Mouse (Mus musculus) ES-E14 (cell line): Measurements from ENCODE around the gene Asb5.

Experiments used
- HCFC1 ChIP-seq: IDR thresholded peaks from 2 replicates; pipeline ENCODE4 v1.6.1; 2012; ENCODE audit warnings: low read length, inconsistent platforms, borderline replicate concordance; ENCODE audit not compliant: insufficient read depth
- MAFK ChIP-seq: IDR thresholded peaks from 2 replicates; pipeline ENCODE4 v1.6.1; 2014; ENCODE audit warnings: mild to moderate bottlenecking, low read depth, low read length, inconsistent platforms; ENCODE audit not compliant: insufficient read depth
- ZC3H11A ChIP-seq: IDR thresholded peaks from 2 replicates; pipeline ENCODE4 v1.6.1; 2012; ENCODE audit warnings: low read depth, mild to moderate bottlenecking, inconsistent platforms, low read length, borderline replicate concordance
- ZNF384 ChIP-seq: IDR thresholded peaks from 2 replicates; pipeline ENCODE4 v1.6.1; 2012; ENCODE audit warnings: low read depth, low read length, inconsistent platforms

- no peak for TF ChIP-seq ZC3H11A
- no peak for TF ChIP-seq HCFC1
- TF ChIP-seq MAFK = no peak
- TF ChIP-seq ZNF384 = no peak
Measured at GRCm38 (mm10) chr8:54486555-54487273, 42.7 kb upstream of the Asb5 start.
